Mouse (Mus musculus) lung, adult 2 months (tissue): ENCODE results near the gene Oprm1.

Experiments used
- CTCF ChIP-seq: fragments of 200-500 bp; IDR thresholded peaks from 2 replicates; pipeline ENCODE4 v1.5.1; 2011; ENCODE audit warnings: mild to moderate bottlenecking, low read length, control low read depth; ENCODE audit not compliant: insufficient read depth
- POLR2A ChIP-seq: fragments of 200-500 bp; IDR thresholded peaks from 2 replicates; pipeline ENCODE4 v1.6.1; 2011; ENCODE audit warnings: low read depth, mild to moderate bottlenecking, control low read depth, low read length, borderline replicate concordance; ENCODE audit errors: extremely low read depth

GRCm38 (mm10) chr10:6873917-6874316 lies 115.6 kb downstream of the Oprm1 start:
- no peak for TF ChIP-seq CTCF
- TF ChIP-seq POLR2A, result no peak
